Mouse (Mus musculus): ENCODE results near the gene Zbtb44. TPM values are rescaled to one million over a fixed set of nuclear protein-coding genes. Genes with fewer than 3 reads are reported as not detected.

Gene Zbtb44
- total RNA-seq, 2 experiments from 2014 or later = 32.2 to 33.5 TPM

DNA sequence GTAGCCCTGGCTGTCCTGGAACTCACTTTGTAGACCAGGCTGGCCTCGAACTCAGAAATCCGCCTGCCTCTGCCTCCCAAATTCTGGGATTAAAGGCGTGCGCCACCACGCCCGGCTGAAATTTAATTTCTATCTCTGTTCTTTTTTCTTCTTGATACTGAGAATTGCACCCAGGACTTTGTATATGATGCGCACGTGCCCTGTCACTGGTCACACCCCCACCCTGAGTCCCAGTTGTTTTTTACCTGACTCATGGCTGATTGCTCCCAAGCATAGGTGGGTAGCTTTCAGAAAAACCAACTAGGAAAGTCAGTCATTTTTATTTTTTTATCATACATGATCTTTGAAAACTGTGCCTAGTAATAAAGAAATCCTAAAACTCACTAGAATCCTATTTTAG, 40.3 kb downstream of the Zbtb44 start:
- no peak for DNase-seq

DNA sequence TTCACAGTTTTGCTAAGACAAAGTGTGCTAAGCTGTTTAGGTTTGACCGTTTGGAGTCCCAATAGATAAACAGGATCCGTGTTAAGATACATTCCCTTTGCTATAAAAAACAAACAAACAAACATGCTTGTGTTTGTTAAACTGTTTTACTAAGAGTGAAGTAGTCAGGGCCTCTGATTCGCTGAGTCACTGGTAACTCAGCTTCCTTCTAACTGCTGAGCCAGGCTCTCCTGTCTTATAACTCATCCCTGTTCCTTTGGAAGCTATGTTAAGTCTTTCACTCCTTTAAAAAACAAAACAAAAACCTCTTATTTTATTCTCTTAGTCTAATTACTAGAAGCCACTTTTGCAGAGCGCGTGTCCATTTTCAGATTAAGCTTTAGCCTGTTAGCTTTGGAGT, 41.8 kb downstream of the Zbtb44 start:
- DNase-seq = no peak

DNA sequence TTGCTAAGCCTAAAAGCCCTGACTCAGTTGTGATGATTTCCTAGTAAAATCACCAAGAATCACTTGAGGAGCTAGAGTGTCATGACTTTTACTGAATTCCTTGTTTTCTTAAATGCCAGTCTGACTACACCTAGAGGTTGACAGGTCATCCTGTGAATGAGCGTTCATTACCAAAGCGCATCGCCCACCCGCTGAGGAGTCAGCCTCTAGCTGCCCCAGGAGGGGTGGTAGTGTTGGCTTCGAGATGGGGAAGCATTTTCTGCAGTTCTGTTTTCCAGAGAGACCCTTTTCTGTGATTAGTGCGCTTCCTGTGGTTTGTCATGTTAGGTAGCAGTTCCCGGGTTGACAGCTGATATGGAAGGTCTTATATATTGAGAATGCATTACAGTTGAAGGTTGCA, 43.4 kb downstream of the Zbtb44 start:
- DNase-seq = no peak

DNA sequence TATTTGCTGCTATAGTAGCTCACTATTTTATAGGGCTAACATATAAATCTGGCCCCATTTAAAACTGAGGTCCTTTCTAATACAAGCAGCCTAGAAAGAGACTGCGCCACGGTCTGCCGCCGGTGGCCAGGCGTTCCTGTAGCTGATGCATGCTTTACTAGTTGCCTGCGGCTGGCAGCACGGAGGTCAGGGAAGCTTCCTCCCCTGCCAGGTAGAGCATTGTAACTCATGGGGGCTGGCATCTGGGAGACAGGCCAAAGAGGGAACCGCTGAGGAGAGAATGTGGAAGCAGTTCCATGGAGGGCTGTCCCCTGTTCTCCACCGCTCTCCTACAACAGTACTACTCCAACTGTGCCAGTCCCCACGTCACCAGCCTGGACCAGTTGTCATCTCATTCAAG, 44.4 kb downstream of the Zbtb44 start:
- DNase-seq = no peak

DNA sequence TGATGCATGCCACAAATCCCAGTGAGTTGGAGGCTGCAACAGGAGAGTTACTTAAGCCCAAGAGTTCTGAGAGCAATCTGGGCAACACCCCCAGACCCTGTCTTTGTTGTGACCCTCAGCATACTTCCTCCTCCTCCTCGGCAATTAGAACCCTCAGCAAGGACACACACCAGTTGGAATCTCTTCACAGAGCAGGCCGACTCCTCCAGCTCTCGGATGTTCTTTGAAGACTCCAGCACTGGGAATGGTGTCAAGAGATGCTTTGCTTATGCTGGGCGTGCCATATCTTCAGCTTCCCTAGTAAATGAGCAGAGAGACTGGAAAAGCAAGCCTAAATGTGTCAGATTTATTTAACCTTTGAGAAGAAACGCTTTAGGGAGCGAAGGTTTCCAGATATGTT, 50.3 kb downstream of the Zbtb44 start:
- no peak for DNase-seq

DNA sequence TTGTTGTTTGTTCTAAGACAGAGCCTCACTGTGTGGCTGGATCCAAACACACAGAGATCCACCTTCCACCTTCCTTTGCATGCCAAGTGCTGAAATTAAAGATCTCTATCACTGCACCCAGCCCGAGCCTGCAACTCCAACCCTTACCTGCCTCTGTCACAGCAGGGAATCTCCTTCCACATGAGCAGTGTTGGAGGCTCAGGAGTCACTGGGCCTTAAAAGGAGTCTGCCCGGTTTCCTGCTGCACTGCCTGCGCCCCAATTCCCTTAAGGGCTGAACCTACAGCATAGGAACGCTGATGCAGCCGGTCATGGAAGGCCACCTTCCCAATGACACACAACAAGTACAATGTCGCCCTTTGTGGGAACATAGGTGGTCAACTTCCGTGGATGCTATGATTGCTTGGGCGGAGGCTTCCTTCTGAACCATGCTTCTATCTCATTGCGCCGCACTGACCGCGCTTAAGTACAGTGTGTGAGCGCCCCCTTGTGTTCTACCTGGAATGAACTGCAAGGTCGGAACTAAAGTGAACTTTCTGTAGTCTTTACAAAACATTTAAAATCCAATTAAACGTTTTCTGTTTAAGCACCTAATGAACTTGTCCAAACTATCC, 51.7 kb downstream of the Zbtb44 start:
- DNase-seq = peak; percentile 87

DNA sequence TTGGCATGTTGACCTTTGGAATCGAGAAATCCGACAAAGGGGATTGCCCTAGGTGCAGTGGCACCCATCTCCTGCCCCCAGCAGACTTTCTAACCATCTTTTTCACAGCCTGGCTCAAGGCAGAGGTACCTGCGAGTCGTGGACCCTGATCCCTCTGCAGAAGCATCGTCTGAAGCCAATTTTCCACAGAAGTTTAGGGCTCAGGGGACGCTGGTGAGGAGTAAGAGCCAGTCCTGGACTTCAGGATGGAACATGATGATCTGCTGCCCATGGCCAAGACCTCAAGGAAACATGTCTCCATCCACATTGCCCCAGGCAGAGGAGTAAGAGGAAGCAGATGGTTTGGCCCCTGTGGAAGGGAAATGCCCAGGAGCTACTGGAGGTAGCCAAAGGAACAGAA, 52.3 kb downstream of the Zbtb44 start:
- DNase-seq = peak; percentile 2

DNA sequence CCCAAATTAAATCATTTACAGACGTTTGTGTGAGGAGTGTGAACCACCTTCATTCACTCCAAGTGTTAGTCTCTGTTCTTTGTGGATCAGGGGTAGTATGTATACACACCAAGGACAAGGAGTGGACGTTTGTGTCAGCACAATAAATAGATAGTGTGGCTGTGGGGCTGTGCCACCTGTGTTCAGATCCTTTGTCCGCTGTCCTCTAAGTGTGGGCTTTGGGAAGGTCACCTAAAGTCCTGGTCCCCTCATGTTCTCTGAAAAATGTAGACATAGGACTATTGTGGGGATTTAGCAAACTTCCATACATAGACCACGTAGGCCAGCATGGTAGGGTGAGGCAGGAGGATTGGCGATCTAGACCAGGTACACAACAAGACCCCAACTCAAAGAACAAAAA, 55.1 kb downstream of the Zbtb44 start:
- no peak for DNase-seq

DNA sequence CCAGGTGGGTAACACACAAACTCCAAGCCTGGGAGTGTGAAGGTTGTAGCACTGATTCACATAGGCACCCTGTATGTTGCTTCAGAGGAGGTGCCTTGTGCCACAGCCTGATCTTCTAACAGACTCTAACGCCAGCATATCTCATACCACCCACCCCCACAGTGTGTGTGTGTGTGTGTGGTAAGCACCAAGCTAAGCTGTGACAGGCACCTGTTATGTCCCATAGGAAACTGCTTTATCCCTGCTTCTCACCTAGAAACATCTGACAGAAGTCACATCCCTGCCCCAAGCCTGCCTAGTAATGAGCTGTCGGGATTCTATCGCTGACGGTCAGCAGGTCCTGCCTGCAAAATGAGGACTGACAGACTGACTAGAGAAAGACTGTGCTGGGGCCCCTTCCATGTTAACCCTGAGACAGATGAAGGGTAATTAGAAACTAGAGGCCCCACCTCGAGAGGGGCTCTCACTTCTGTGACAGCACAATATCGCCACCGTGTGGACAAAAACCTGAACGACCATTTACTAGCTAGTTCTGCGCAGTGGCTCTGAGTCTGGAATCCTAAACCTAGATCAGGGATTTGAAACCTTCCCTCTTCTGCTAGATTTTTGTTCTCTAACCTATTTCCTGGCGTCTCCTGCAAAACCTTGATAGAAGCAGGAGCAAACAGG, 55.8 kb downstream of the Zbtb44 start:
- peak; percentile 86 for DNase-seq

DNA sequence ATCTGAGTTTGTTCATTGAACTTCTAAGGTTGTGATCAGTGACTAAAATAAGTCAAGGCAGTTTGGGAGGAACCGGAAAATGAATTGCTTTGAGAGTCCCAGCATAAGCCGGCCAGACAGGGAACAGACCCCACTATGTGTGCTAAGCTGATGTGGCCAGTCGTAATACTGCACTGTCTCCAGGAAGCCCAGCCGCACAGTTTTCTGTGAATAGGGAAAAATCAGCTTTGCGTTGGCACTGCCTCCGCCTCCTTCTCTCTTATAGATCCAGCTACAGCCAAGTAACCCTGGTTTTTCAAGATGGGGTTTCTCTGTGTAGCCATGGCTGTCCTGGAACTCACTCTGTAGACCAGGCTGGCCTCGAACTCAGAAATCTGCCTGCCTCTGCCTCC, 56.3 kb downstream of the Zbtb44 start:
- no peak for DNase-seq

DNA sequence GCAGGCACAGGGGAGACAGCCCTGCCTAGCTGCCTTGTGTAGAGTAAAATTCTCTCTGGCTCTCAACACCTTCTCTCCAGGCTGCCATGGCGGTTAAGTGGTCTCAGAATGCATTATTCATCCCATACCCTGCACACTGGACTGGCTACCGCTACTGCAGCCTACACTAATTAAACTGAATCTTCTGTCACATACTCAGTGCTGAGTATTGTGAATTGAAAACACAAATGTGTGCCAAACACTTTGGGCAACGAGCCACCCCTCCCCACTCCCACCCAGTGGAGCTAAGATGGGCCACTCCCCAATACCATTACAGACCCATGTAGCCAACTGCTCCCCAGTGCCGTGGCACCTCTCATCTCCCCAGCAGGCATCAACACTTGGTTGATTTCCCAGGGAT, 57.0 kb downstream of the Zbtb44 start:
- no peak for DNase-seq

DNA sequence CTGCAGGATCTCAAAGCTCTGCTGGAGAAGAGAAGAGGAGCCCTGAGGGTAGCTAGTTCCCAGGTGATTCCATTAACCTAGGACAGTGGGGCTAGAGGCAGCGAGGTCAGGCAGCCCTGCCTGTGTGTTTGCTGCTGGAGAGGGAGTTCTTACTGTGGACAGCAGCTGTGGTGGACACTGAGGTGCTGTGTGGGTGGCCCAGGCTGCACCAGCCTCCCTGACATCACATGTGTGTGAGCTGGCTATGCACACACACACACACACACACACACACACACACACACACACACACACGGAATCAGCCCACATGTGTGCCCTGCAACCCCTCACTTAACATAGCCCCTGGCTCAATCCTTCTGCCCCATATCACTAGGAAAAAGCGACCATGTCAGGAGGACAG, 57.7 kb downstream of the Zbtb44 start:
- no peak for DNase-seq

DNA sequence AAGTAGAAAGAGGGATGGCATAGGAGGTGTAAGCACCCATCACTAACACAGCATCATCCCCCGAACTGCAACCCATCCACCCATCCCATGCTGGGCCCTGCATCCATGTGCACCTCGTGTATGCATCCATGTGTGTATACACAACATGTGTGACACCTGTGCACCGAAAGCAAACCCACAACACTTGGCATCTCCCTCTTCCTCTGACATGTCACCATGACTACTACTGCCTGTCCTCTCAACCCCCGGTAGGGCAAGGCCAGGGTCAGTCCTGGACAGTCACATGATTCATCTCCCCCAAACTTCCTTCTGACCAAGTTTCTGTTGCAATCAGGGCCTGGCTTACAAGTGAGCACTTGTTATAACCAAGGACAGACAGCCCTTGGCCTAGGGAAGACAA, 58.4 kb downstream of the Zbtb44 start:
- DNase-seq = peak; percentile 2

DNA sequence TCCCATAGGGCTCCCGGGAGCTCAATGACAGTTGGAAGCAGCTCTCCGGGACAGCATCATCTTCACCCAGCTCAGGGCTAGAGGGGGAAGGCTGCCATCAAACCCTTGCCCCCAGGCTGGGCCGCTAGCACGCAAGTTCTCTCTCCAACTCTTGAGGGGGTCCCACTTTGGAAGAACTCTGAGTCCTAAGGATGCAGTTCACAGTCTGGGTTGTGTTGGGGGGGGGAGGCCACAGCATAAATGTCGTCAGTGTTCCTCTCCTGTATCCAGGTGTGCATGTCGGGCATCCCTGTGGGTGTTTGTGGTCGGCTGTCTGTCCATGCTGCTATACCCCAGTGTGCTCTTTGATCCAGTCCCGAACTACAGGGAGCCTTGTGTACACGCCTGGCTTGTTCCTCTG, 59.1 kb downstream of the Zbtb44 start:
- DNase-seq = no peak

DNA sequence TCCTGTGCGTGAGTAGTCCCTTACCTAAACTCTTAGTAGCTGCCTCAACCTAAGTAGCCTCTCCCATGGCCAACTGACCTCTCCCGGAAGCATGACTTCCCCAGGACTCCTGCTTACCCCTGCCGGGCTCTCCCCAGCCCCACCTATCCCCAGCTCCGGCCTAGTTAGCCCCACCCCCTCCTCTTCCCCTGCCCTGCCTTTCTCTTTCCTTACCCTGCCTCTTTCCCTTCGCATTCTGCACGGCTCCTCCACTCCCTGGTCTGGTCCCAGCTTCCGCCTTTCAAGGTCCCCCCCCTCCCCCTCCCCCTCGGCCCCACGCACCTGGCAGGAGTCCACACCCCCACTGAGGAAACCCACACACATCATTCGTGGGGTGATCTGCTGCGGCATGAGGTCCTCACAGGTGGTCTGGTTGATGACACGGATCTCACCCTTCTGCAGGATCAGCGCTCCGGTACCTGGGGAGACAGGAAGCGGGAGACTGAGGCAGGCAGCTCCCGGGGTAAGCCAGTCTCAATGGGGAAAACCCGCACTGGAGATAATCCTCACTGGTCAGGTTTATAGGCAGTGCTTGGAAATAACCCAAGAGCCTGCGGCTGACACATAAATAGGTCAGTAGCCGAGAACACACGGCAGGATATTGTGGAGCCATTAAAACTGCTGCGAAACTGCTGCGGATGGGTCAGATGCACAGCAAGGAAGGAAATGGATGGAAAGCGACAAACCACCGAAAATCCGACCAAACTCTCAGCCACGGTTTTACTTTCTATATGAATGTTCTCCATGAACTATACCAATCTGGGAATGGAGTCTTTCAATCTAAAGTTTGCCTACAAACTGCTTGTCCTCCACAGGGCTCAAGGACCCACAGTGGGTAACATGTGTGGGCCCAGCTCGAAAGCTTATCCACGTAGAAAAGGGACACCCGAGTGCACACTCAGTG, 59.9 kb downstream of the Zbtb44 start:
- DNase-seq = peak; percentile 3

DNA sequence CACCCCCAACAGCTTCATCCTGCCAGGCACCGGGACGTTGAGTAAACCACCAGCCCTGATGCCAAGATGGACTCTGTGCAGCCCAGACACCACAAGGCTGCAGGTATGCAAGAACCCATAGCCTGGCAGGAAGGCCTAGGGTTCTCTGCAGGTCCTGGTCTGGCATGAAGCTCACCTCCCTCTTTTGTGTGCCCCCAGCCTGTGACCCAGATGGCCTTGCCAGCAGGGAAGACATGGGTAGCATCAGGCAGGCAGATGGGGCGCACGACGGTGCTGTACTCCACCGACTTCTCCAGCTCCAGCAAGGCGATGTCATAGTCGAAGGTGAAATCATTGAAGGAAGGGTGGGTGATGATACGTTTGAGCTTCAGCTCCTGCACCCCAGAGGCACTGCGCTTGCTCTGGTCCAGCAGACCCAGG, 60.7 kb downstream of the Zbtb44 start:
- DNase-seq = no peak

DNA sequence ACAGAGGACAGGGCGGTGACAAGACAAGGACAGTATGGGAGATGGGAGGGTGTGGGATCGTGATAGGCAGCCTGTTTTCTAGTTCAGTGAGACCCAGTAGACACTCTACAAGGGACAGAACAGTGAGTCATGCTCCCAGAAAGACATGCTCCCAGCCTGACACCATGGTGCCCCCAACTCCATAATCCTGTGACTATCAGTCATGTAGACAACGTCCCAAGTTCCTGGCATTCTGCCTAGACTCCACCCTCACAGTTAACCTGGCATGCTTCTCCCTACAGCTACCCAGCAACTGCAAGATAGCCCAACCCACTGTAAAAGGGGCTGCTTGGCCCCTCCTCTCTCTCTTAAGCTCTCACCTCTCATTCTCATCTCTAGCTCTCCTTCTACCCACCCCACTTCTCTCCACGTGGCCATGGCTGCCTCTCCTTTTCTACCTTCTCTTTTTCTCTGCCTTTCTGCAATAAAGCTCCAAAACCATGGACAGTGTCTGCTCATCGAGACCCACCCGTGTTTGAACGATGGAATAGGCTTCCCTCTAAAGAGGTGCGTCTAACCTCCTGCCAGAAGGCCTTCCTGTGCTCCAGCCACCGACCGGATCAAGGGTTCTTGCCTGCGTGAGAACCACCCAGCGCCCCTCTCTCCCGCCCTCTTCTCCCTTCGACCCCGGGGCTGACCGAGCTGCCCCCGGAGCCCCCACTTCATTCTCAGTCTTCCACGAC, 61.8 kb downstream of the Zbtb44 start:
- no peak for DNase-seq

DNA sequence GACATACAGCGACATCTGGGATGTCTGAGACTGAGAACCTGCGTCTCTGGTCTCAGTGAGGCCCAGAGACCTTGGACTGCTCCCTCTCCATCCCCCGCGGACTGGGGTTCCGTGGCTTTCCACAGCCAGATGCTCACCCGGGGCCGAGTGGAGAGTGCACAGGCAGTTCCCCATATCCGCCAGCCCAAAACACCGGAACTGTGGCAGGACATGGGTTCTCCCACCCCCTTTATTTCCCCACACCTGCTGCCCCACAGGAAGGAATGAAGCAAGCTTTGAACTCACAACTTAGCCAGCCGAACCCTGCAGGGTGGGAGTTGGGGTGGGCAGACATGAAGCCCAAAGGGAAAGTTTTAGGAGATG, 62.4 kb downstream of the Zbtb44 start:
- DNase-seq = no peak

DNA sequence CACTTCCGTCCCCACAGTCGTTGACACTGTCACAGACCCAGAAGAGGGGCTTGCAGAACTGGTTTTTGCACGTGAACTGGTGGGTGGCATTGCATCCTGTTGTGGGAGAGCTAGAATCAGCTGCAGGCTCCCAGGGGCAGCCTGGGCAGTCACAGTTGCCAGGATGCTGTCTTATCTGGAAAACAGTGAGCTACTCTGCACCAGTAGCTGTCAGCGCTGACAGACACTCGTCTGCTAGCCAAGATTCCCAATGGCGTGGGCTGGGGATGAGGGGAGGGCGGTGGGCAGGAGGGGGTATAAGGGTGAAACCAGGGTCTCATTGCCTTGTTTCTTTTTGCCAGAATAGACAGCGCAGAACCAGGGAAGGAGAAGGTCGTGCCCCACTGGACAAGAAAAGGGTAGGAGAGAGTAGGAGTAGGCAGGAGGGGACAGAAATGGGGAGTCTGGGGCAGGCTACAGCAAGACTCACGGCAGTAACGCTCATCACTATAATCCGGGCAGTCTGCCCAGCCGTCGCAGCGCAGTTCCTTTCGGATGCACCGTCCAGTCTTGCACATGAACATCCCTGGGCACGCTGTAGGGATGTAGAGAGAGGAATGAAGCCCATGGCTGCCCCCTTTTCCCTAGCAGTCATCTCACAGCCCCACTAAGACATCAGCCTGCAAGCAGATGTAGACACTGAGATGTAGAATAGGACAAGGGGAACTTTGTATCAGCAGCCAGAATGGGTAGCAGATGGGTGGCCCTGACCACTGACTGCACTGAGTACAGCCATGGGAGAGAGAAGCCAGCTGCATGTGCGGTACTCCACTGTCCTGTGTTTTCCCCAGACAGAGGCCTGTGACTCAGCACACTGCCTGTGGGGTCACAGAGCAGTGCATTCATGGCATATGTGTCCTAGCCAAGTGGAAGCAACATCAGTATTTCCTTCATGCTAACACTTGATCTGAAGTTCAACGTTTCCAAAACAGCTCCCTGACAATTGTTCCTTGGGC, 66.9 kb downstream of the Zbtb44 start:
- DNase-seq = peak; percentile 46

DNA sequence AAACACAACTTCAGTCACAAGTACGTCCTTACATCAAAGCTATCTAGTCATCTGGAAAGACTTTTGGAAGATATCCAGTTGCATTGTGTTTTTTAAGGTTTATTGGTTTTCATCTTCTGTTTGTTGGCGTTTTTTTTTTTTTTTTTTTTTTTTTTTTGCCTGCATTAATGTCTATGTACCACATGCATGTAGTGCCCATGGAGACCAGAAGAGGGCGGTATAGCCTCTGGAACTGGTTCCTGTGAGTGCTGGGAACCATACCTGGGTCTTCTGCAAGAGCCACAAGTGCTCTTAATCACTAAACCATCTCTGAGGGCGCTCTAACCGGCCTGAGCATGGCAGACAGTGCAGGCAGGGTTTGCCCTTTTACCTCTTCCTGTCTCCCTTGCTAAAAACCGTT, 67.7 kb downstream of the Zbtb44 start:
- DNase-seq = no peak

DNA sequence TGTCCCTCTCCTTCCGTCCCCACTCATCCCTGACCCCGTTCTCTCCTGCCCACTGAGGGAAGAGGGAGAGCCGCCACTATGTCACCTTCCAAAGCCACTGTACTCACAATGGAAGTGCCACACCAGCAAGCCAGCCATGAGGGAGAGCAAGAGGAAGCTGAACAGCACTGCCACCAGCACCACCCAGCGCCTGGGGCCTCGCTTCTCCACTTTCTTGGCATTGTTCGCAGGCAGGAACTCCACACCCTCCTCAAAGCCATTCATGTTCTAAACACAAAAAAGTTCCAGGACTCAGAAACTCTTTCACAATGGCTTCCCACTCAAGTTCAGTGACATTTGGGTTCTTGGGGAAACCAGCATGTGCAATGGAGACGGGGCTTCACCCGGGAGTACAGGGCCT, 78.0 kb downstream of the Zbtb44 start:
- no peak for DNase-seq

DNA sequence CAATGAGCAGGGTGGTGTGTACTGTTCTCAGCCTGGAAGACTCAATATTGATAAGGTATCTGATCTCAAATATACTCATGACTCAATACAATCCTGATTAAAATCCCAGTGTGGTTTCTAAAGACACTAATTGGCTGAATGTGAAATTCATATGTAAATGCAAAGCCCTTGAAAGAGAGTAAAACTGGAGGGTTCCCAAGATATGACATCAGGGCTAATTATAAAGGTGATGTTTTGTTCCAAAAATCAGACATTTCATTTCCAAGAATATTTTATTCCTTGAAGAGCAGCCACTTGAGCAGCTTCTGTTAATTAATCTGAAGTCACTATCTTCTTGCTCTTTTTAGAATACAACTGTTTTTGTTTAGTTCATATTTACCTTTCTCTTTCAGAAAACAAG, 85.1 kb downstream of the Zbtb44 start:
- no peak for DNase-seq
